Mouse (Mus musculus) intestine, embryonic 16.5 days (tissue): ENCODE results near the gene Mtrex. TPM values are rescaled to one million over a fixed set of nuclear protein-coding genes. Genes with fewer than 3 reads are reported as not detected.

ENCODE experiments used
- ATAC-seq: fragments of 200-750 bp; cut with Nextera tagmentation; 2 replicates; pipeline ENCODE4 v1.8.0; 2017; ENCODE audit warnings: moderate TSS enrichment, moderate library complexity
- H3K27ac ChIP-seq: fragments of 300-500 bp; sonication (generic); 2 replicates; pipeline ENCODE4 v1.5.1; 2014; ENCODE audit warnings: mild to moderate bottlenecking, low read length
- H3K27me3 ChIP-seq: fragments of 300-500 bp; sonication (generic); replicated peaks from 2 replicates; pipeline ENCODE4 v1.6.1; 2014; ENCODE audit warnings: low read length, control low read depth, mixed read lengths; ENCODE audit not compliant: control insufficient read depth, insufficient read depth
- H3K36me3 ChIP-seq: fragments of 300-500 bp; sonication (generic); 2 replicates; pipeline ENCODE4 v1.6.1; 2014; ENCODE audit warnings: low read length, control low read depth; ENCODE audit not compliant: control insufficient read depth, insufficient read depth
- H3K4me1 ChIP-seq: fragments of 300-500 bp; sonication (generic); 2 replicates; pipeline ENCODE4 v1.6.1; 2014; ENCODE audit warnings: low read length, control low read depth, mixed read lengths; ENCODE audit not compliant: control insufficient read depth, insufficient read depth
- H3K4me2 ChIP-seq: fragments of 300-500 bp; sonication (generic); 2 replicates; pipeline ENCODE4 v1.6.1; 2014; ENCODE audit warnings: low read depth, low read length, control low read depth
- H3K4me3 ChIP-seq: fragments of 300-500 bp; sonication (generic); 2 replicates; pipeline ENCODE4 v1.5.1; 2014; ENCODE audit warnings: mild to moderate bottlenecking, low read length
- H3K9ac ChIP-seq: fragments of 300-500 bp; sonication (generic); 2 replicates; pipeline ENCODE4 v1.6.1; 2014; ENCODE audit warnings: low read depth, low read length
- H3K9me3 ChIP-seq: fragments of 300-500 bp; sonication (generic); 2 replicates; pipeline ENCODE4 v1.6.1; 2016; ENCODE audit warnings: low read length, control low read depth; ENCODE audit not compliant: control insufficient read depth
- WGBS: fragments of 180-500 bp; shearing (Covaris S2); extraction: QIAGEN DNeasy Blood & Tissue Kit; methylation state at CpG from one replicate; pipeline ENCODE4 v1.1.7; 2014; 5-methylcytosine and 5-hydroxymethylcytosine counted together
- polyA plus RNA-seq: library from polyadenylated mRNA; unstranded; fragments of >200 nt; fragmentation: Nextera tagmentation; extraction: Ambion mirVana; gene quantifications from 2 replicates; pipeline ENCODE4 v1.2.1, GENCODE M21; 2015

Mtrex gene
- polyA plus RNA-seq, 1 experiment from 2014 or later = 51.5 TPM

DNA sequence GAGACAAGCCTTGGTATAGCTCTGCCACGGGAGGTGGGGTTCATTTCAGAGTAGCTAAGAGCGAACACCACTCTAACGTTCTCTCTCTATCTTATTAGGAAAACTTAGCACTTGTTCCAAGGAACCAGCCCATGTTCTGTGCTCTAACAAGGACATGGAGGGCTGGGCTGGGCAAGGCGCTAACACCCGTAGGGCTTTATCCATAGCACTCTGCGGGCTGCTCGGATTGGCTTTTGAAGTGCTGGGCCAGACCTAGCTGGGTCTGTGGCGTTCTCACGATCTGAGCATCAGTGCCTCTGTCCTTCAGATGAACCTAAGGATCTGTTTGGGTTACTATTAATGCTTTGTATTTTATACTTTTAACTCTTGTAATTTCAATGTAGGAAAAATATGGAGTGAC, 66.3 kb downstream of the Mtrex start:
- Histone ChIP-seq H3K4me2 (no peak overlapping the region), H3K9me3 (no peaks in the 10 kb centered on the region), H3K4me3 (no peak overlapping the region), H3K9ac (no peak overlapping the region), H3K27me3 (no peaks in the 10 kb centered on the region), H3K36me3 (peaks cover 9% of the 10 kb centered on the region; the same call in 1 of the 2 replicates), H3K4me1 (peaks cover 4% of the 10 kb centered on the region; the same call in 1 of the 2 replicates), H3K27ac (no peak overlapping the region)
- WGBS = 92% methylated on average over 9 of the region's 9 CpGs
- no peak for ATAC-seq

DNA sequence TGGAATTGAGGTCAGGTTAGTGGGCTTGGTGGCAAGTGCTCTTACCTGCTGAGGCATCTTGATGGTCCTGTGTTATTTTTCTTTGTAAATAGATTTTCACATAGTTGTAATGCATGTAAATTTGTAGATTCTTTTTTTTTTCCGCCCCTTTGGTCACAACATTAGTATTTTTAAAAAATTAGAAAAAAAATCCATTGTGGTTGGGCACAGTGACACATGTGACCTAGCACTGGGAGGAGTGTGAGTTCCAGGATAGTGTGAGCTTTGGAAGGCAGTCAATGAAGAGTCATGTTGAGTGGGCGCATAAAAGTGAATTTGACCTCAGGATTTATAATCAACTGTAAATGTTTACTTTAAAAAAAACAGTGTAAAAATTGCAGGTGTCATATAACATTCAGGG, 66.8 kb downstream of the Mtrex start:
- WGBS = 77% methylated on average over 2 of the region's 2 CpGs
- H3K9me3 ChIP-seq = no peaks in the 10 kb centered on the region
- no peak overlapping the region for H3K27ac ChIP-seq
- peaks cover 5% of the 10 kb centered on the region; the same call in 1 of the 2 replicates for H3K36me3 ChIP-seq
- no peaks in the 10 kb centered on the region for H3K27me3 ChIP-seq
- no peak overlapping the region for H3K9ac ChIP-seq
- ATAC-seq = no peak
- peaks cover 4% of the 10 kb centered on the region; the same call in 1 of the 2 replicates for H3K4me1 ChIP-seq
- H3K4me3 ChIP-seq = no peak overlapping the region
- no peak overlapping the region for H3K4me2 ChIP-seq

DNA sequence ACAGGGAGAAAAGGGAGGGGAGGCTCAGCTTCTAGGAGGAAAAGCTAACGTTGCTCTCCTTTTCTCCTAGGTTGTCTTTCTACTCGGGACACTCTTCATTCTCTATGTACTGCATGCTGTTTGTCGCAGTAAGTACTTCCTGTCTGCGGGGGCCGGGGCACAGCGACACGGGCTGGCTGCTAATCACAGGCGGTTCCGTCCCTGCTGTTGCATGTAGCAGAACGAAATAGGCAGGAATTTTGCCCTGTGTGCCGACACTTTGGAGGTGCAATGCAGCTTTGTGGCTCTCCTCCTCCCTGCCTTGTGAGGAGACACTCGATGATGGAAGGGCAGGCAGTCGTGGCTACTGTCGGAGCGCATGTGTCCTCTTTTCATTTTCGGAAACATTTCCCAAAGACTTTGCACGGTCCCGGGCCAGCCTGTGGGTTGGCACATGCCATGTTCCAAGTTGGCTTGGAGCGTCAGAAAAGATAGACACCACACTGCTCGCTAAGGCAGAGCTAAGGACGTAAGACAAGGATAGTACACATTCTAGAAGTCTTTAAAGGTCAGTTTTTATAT, 67.5 kb downstream of the Mtrex start:
- Histone ChIP-seq H3K4me3 (no peak overlapping the region), H3K9me3 (no peaks in the 10 kb centered on the region), H3K27ac (no peak overlapping the region), H3K36me3 (peaks cover 2% of the 10 kb centered on the region; the same call in 1 of the 2 replicates), H3K4me2 (no peak overlapping the region), H3K9ac (no peak overlapping the region), H3K4me1 (peaks cover 4% of the 10 kb centered on the region; the same call in 1 of the 2 replicates), H3K27me3 (no peaks in the 10 kb centered on the region)
- 92% methylated on average over 21 of the region's 21 CpGs for WGBS
- no peak for ATAC-seq

DNA sequence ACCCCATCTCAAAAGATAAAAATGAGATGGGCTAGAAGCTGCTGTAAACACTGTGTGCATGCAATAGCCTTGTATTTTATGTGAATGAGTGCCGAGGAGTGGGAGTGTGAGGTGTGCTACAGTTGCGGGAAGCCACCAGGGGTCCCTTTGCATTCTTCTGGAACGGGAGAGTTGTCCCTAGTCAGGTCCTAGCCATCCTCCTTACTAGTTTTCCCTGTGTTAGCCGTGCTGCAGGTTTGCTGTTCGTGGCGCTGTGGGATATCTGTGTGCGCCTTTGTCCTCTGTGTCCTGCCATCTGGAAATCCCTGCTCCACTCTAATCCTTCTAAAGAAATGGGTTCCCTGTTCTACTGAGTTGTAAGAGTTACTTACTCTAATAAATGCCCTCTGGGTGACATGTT, 69.3 kb downstream of the Mtrex start:
- no peak for ATAC-seq
- Histone ChIP-seq H3K9me3 (no peaks in the 10 kb centered on the region), H3K36me3 (0 out of 2 replicates have a peak, but pooled peaks cover 2% of the 10 kb centered on the region), H3K4me3 (no peak overlapping the region), H3K4me1 (peaks cover 6% of the 10 kb centered on the region), H3K9ac (no peak overlapping the region), H3K4me2 (no peak overlapping the region), H3K27ac (no peak overlapping the region), H3K27me3 (no peaks in the 10 kb centered on the region)
- WGBS = 88% methylated on average over 7 of the region's 7 CpGs

DNA sequence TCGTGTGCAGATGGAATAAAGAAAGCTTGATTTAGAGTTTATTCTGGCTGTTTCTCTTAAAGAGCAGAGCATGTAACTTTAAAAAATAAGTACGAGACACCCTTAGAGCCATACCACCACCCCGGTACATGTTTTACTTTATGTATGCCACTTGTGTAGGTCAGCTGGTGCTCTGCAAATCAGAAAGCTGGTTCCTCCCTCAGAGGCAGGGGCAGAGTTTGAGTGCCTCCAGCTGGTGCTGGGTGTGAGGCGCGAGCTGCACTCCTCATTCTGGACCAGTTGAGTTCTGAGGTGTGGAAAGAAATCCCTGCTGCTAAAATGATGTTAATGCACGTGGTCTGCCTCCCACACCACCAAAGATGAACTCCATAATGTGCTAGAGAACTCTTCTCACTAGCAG, 72.8 kb downstream of the Mtrex start:
- ATAC-seq = no peak
- 0 out of 2 replicates have a peak, but pooled peaks cover 2% of the 10 kb centered on the region for H3K36me3 ChIP-seq
- H3K4me1 ChIP-seq = peaks cover 2% of the 10 kb centered on the region; the same call in 1 of the 2 replicates
- H3K27me3 ChIP-seq = no peaks in the 10 kb centered on the region
- H3K27ac ChIP-seq = no peak overlapping the region
- H3K4me3 ChIP-seq = no peak overlapping the region
- no peak overlapping the region for H3K4me2 ChIP-seq
- no peaks in the 10 kb centered on the region for H3K9me3 ChIP-seq
- H3K9ac ChIP-seq = no peak overlapping the region
- 70% methylated on average over 6 of the region's 6 CpGs for WGBS

DNA sequence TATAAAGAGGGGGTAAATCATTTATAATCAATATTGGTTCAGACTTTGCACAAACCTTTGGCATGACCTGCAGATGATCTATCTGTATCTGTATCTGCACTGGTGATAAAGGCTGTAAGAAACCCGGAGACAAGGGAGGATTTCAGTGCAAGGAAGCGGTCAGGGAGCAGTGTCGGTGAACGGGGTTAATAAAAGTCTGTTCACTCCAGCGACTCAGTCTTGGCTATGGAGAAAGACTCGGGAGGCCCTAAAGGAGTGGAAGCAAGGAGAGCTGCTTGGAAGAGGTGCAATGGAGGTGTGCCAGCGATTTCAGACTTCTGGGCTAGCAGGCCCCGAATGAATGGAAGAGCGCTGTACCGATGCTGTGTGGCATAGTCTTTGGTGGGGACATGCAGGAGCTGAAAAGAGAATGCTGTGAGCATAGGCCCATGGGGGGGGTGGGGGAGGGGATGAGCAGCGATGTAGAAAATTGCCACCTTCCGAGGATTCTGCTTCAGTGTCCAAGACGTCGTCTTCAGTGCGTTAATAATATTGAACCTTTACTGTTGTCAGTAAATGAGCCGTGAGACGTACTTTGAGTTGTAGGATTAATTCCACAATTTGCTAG, 73.4 kb downstream of the Mtrex start:
- H3K27me3 ChIP-seq = no peaks in the 10 kb centered on the region
- H3K9ac ChIP-seq = no peak overlapping the region
- 66% methylated on average over 17 of the region's 17 CpGs for WGBS
- peak overlapping the region; percentile 40; the same call in 1 of the 2 replicates for H3K27ac ChIP-seq
- peak; percentile 74 for ATAC-seq
- no peaks in the 10 kb centered on the region for H3K9me3 ChIP-seq
- 0 out of 2 replicates have a peak, but pooled peaks cover 2% of the 10 kb centered on the region for H3K36me3 ChIP-seq
- H3K4me3 ChIP-seq = no peak overlapping the region
- H3K4me2 ChIP-seq = no peak overlapping the region
- H3K4me1 ChIP-seq = peaks cover 2% of the 10 kb centered on the region; the same call in 1 of the 2 replicates

DNA sequence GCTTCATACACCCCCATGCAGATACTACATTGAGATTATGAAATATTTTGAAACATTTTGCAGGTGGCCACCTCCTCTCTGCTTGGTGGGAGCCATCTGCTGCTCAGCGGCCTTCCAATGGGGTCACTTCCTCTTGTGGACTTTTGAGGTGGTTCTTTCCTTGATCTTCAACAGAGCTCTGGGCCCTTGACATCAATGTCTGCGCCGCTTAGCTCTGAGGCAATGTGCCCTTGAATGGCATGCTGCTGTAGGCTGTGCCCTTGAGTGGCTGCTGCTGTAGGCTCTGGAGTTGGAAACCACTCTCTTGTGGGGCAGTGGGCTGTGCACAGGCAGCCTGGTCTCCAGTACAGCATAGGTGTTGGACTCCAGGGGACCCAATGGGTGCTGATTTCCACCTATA, 81.3 kb downstream of the Mtrex start:
- H3K27ac ChIP-seq = no peak overlapping the region
- no peaks in the 10 kb centered on the region for H3K4me1 ChIP-seq
- H3K9me3 ChIP-seq = no peaks in the 10 kb centered on the region
- ATAC-seq = no peak
- WGBS = 96% methylated on average over 3 of the region's 3 CpGs
- H3K4me3 ChIP-seq = no peak overlapping the region
- no peak overlapping the region for H3K9ac ChIP-seq
- H3K27me3 ChIP-seq = no peaks in the 10 kb centered on the region
- peaks cover 14% of the 10 kb centered on the region for H3K36me3 ChIP-seq
- H3K4me2 ChIP-seq = no peak overlapping the region

DNA sequence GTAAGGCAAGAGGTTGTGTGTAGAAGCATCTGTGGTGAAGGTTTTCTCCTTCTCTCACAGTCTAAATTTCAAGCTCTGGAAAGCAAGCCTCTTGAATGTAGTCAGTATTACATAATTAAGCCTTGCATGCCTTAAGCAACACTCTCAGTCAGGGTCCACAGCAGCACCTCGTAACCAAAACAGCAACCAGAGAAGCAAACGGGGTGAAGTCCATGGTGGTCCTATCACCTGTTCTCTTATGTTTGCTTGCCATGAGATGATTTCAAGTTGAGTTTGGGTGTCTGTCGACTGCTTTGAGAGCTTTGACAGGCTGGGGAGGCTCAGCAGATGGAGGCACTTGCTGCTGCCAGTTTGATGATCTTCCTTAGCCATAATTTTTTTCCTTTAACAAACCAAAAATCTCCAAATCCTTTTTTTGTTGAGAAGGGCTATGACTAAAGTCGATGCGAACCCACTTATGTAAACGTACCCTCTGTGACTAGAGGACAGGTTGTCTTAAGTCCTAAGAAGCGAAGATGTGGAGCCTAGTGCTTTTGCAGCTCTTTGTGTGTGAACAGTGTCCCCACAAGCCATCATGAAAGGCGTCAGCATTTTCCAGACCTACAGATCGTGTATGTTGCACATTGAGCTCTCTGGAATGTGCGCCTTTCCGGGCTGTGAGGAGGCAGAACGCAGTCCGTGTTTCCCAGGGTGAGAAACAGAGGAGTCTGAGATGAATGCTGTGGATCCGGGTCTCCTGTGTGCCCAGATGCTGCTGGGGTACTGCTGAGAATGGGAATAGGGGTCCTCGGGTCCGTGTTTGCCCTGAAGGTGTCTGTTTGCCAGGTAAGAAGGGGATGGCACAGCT, 86.7 kb downstream of the Mtrex start:
- Histone ChIP-seq H3K9ac (no peak overlapping the region), H3K36me3 (peaks cover 13% of the 10 kb centered on the region), H3K9me3 (no peaks in the 10 kb centered on the region), H3K27ac (no peak overlapping the region), H3K27me3 (no peaks in the 10 kb centered on the region), H3K4me1 (no peaks in the 10 kb centered on the region), H3K4me3 (no peak overlapping the region), H3K4me2 (no peak overlapping the region)
- no peak for ATAC-seq
- WGBS = 90% methylated on average over 16 of the region's 16 CpGs

DNA sequence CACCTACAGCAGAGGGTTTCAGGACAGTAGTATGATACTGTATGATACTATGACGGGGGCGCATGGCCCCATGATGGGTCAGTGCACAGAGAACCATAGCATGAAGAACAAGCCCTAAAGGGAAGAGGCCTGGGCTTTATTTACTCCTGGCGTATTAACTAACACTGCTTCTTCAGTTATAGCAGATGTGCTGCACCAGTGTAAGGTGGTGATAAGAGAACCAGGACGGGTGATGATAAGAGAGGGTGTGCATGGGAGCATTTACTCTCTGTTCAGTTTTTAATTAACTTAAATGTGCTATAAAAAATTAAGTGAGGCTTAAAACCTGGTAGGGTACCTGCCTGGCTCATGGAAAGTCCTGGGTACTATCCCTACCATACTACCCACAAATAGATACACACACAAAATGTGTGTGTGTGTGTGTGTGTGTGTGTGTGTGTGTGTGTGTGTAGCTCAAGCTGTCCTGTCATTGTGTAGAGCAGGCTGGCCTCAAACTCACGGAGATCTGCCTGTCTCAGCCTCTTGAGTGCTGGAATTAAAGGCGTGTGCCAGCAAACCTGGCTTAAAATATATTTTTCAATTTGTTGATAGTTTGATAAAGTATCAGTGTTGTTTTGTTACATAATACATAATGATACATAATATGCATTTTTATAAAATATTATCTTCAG, 88.5 kb downstream of the Mtrex start:
- peak; percentile 58 for ATAC-seq
- Histone ChIP-seq H3K36me3 (peaks cover 6% of the 10 kb centered on the region; the same call in 1 of the 2 replicates), H3K9me3 (no peaks in the 10 kb centered on the region), H3K9ac (no peak overlapping the region), H3K27ac (no peak overlapping the region), H3K4me3 (no peak overlapping the region), H3K4me2 (no peak overlapping the region), H3K27me3 (no peaks in the 10 kb centered on the region), H3K4me1 (no peaks in the 10 kb centered on the region)
- 86% methylated on average over 6 of the region's 6 CpGs for WGBS
